Mouse (Mus musculus) gastrocnemius, postnatal 10 days (tissue): Measurements from ENCODE around the gene Loxl3. TPM values are rescaled to one million over a fixed set of nuclear protein-coding genes. Genes with fewer than 3 reads are reported as not detected.
A peak's percentile ranks its signal among the peaks of the same experiment; 100 is the strongest.

Experiments
- DNase-seq: peaks from one replicate; pipeline ENCODE4 v3.0.0; 2021; ENCODE audit warnings: mixed read lengths
- microRNA-seq, 2 experiments: library from miRNA; unstranded; fragments of <30 nt; microRNA quantifications; one replicate each; pipeline ENCODE4 v1.2.0; 2021
- total RNA-seq, 2 experiments: library from RNA; stranded (reverse); gene quantifications; 2 replicates each; pipeline ENCODE4 v1.2.3; 2021

Loxl3 gene
- total RNA-seq, 2 experiments from 2014 or later = 10.5 to 11.9 TPM

DNA sequence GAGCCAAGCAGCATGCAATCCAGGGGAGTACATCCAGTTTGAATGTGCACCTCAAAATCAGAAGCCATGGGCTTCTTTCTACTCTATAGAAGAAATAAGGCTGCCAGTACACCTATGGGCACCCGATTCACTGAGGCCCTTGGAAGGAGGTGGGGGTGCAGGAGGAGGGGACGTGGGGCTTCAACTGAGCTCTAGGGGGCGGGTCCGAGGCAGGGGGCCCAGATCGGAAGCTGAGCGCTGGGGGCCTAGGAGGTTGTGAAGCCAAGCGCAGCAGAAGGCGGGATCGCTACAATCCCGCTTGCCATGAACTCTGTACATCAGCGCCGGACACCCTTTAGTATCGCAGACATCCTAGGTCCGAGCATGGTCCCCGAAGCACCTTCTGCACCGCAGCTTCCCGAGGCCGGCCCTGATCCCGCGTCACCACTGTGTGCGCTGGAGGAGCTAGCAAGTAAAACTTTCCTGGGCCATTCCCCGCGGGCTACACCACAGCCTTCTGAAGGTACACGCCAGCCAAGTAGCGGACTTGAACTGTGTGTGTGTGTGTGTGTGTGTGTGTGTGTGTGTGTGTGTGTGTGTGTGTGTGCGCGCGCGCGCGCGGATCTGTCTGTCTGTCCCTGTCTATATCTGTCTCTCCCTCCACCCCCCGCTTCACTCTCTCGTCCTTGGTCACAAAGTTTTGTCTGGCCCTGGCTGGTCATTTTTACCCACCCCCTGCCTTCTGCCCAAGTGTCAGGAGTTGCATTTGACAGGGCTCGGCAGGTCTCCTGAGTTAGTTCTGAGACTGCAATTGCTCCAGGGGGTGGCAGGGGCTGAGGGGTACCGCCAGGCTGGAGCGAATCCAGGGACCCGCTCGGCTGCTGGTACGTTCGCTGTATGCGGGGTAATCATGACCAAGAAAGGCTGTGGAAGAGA is 52.4 kb downstream of the Loxl3 start, which contains the start of gene Lbx2:
Gene Lbx2, plus strand, starts transcription at position 247 of the 915 bp plus-strand sequence.
- DNase-seq = peak; percentile 25

DNA sequence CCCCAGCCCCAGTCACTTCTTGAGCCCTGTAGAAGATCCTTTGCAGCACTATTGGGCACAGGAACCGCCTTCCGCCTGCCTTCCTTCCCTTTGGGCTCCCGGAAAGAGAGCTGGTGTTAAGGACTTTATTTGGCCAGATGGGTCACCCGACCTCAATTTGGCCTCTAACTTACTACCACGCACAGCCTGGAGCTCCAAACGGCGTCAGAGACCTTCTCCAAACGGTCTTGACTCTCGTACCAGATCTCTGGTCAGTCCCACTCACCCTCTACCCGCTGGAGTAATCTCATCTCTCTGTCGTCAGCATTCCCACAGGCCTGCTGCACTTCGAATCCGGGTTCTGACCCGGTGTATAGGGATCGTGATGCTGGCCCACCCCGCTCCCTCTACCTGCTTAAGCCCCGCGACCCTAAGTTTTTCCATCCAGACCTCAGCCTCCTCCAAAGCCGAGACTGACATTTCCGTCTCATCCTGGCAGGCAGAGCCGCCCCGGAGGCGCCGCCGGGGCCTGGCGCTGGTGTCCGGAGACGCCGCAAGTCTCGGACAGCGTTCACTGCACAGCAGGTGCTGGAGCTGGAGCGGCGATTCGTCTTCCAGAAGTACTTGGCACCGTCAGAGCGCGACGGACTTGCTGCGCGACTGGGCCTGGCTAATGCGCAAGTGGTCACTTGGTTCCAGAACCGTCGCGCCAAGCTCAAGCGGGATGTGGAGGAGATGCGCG is 53.4 kb downstream of the Loxl3 start:
- DNase-seq = peak; percentile 42

- DNase-seq = no peak
These were observed 53.9 kb downstream of the Loxl3 start for GRCm38 (mm10) chr6:83087926-83088260.

GRCm38 (mm10) chr6:83092416-83093127 is 58.6 kb downstream of the Loxl3 start:
- no peak for DNase-seq

GRCm38 (mm10) chr6:83095968-83096367 is 62.0 kb downstream of the Loxl3 start:
- DNase-seq = no peak

DNA sequence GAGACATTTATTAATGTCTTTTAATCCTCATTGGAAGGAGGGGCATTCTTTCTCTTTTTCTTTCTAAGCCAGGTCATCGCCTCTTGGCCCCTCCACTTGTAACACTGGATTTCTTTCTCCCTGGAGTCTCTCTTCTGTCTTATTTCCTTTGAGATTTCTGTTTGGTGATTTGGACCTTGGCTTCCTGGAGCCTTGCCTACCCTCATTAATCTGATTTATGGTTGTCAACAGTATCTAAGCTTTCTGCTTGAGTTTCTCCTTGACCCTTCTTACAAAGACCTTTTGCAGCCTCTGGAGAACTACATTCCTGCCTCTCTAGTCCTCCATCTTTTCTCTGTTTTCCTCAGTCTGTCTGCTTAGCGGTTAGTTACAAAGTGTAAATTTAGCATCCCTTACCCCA is 64.4 kb downstream of the Loxl3 start:
- DNase-seq = no peak

- DNase-seq = peak; percentile 79
These were observed 67.3 kb downstream of the Loxl3 start, which contains the start of the genes Ccdc142 and Gm42688 for GRCm38 (mm10) chr6:83101316-83101687. Gene Ccdc142, plus strand, starts transcription at chr6:83101601. Gene Gm42688, plus strand, starts transcription at chr6:83101617.

- DNase-seq = peak; percentile 70
These were observed 67.9 kb downstream of the Loxl3 start for GRCm38 (mm10) chr6:83101688-83102556.

Small RNAs within 50 kb of the gene (microRNA-seq; reads per million reads assigned to microRNA genes)
- gene Mir3470a (0 reads per million in 2 experiments), gene Mir7040 (0 to 0.32 reads per million in 2 experiments)

Other genes starting within 250 kb of the Loxl3 start
- under 1 TPM; 0.47 to 0.49 TPM for gene Sema4f, start 94.4 kb upstream of the Loxl3 start, total RNA-seq
- gene M1ap, start 87.3 kb upstream of the Loxl3 start, total RNA-seq = under 1 TPM in 1 of 2 experiments, not detected in 1; 0.49 TPM
- gene Dok1, start 702 bp upstream of the Loxl3 start, total RNA-seq = 10 to 100 TPM in 1 of 2 experiments, 1 to 10 TPM in 1; 6.2 to 10.7 TPM
- 10 to 100 TPM; 66.9 to 70.7 TPM for gene Aup1, start 20.3 kb downstream of the Loxl3 start, total RNA-seq
- 10 to 100 TPM; 23.8 to 28.4 TPM for gene Htra2, start 21.1 kb downstream of the Loxl3 start, total RNA-seq
- gene Dqx1, start 23.7 kb downstream of the Loxl3 start, total RNA-seq = under 1 TPM; 0.42 to 0.65 TPM
- not detected for gene Tlx2, start 36.1 kb downstream of the Loxl3 start, total RNA-seq
- 1 to 10 TPM; 5.5 to 8.5 TPM for gene Pcgf1, start 43.7 kb downstream of the Loxl3 start, total RNA-seq
- gene Lbx2, start 52.2 kb downstream of the Loxl3 start, total RNA-seq = 1 to 10 TPM in 1 of 2 experiments, under 1 TPM in 1; 0.33 to 1.3 TPM
- 1 to 10 TPM in 1 of 2 experiments, under 1 TPM in 1; 0.19 to 1.2 TPM for gene Ccdc142, start 67.4 kb downstream of the Loxl3 start, total RNA-seq
- gene Gm42688, start 67.4 kb downstream of the Loxl3 start, total RNA-seq = 1 to 10 TPM; 1.4 to 2.3 TPM
- 100 to 1,000 TPM; 101 to 114 TPM for gene Mrpl53, start 74.9 kb downstream of the Loxl3 start, total RNA-seq
- 10 to 100 TPM; 11.0 to 15.7 TPM for gene Mogs, start 81.3 kb downstream of the Loxl3 start, total RNA-seq
- gene Wbp1, start 87.4 kb downstream of the Loxl3 start, total RNA-seq = 10 to 100 TPM; 48.0 to 52.3 TPM
- 10 to 100 TPM; 13.1 to 15.2 TPM for gene Ino80b, start 91.3 kb downstream of the Loxl3 start, total RNA-seq
- gene Rtkn, start 101.3 kb downstream of the Loxl3 start, total RNA-seq = 10 to 100 TPM; 22.3 to 24.5 TPM
- 1 to 10 TPM in 1 of 2 experiments, under 1 TPM in 1; 0.43 to 1.4 TPM for gene Wdr54, start 122.2 kb downstream of the Loxl3 start, total RNA-seq
- under 1 TPM in 1 of 2 experiments, not detected in 1; 0.23 TPM for gene 1700003E16Rik, start 122.2 kb downstream of the Loxl3 start, total RNA-seq
- 100 to 1,000 TPM; 126 to 132 TPM for gene Dctn1, start 131.7 kb downstream of the Loxl3 start, total RNA-seq
- under 1 TPM in 1 of 2 experiments, not detected in 1; 0.05 TPM for gene Slc4a5, start 185.7 kb downstream of the Loxl3 start, total RNA-seq